Mouse (Mus musculus) G1E (cell line): ENCODE measurements around the gene Dync1li1. TPM values are rescaled to one million over a fixed set of nuclear protein-coding genes. Genes with fewer than 3 reads are reported as not detected.

ENCODE experiments used
- ATAC-seq: 2 replicates; pipeline ENCODE4 v1.8.0; 2016; ENCODE audit warnings: mild to moderate bottlenecking; ENCODE audit not compliant: insufficient number of reproducible peaks, poor library complexity, low FRiP score, severe bottlenecking; ENCODE audit errors: extremely low read depth
- DNase-seq: peaks from one replicate; pipeline ENCODE4 v3.0.0; 2012; ENCODE audit warnings: low spot score
- H3K27me3 ChIP-seq: 2 replicates; pipeline ENCODE4 v1.6.1; 2012; ENCODE audit warnings: mild to moderate bottlenecking, low read length, inconsistent platforms; ENCODE audit not compliant: insufficient read depth
- H3K36me3 ChIP-seq: replicated peaks from 2 replicates; pipeline ENCODE3; 2012; ENCODE audit warnings: mild to moderate bottlenecking, inconsistent platforms
- H3K4me1 ChIP-seq: 2 replicates; pipeline ENCODE4 v1.6.1; 2012; ENCODE audit warnings: low read depth, low read length, inconsistent platforms, mixed read lengths; ENCODE audit not compliant: insufficient read depth
- H3K4me3 ChIP-seq: 2 replicates; pipeline ENCODE4 v1.5.1; 2012; ENCODE audit warnings: low read depth, mild to moderate bottlenecking, inconsistent platforms, low read length, moderate library complexity, mixed read lengths
- H3K9me3 ChIP-seq: replicated peaks from 2 replicates; pipeline ENCODE4 v1.6.1; 2012; ENCODE audit warnings: inconsistent platforms
- CTCF ChIP-seq: IDR thresholded peaks from 2 replicates; pipeline ENCODE4 v1.5.1; 2012; ENCODE audit warnings: low read depth, low read length, inconsistent platforms, mixed read lengths
- GATA1 ChIP-seq: IDR thresholded peaks from 2 replicates; pipeline ENCODE4 v1.6.1; 2012; ENCODE audit warnings: borderline replicate concordance, low read length, inconsistent platforms, mixed read lengths
- GATA2 ChIP-seq: IDR thresholded peaks from 2 replicates; pipeline ENCODE4 v1.6.1; 2012; ENCODE audit warnings: low read depth, low read length, inconsistent platforms, borderline replicate concordance
- POLR2AphosphoS5 ChIP-seq: IDR thresholded peaks from 2 replicates; pipeline ENCODE4 v1.6.1; 2012; ENCODE audit warnings: low read depth, low read length, inconsistent platforms; ENCODE audit not compliant: insufficient replicate concordance
- TAL1 ChIP-seq: conservative IDR thresholded peaks from 2 replicates; pipeline ENCODE4 v1.6.1; 2012; ENCODE audit warnings: low read depth, low read length, inconsistent platforms, mixed read lengths
- polyA plus RNA-seq: library from polyadenylated mRNA; stranded (reverse); fragments of >175 nt; gene quantifications from 2 replicates; pipeline ENCODE4 v1.2.3, GENCODE M21; 2012
- total RNA-seq, 2 experiments: library from RNA; stranded (forward) in 1 of 2; stranded (reverse) in 1 of 2; fragments of 200-1000 nt in 1 of 2; fragments of >200 nt in 1 of 2; fragmentation: Nextera tagmentation in 1 of 2; gene quantifications; 2 replicates each; pipeline ENCODE4 v1.2.3; 2014 to 2017

The Dync1li1 gene
- total and polyA plus RNA-seq, 3 experiments: 21.2 to 57.2 (median 34.8) TPM

GRCm38 (mm10) chr9:114761848-114762247 is 73.3 kb downstream of the Dync1li1 start:
- ATAC-seq: peak; percentile 59
- Histone ChIP-seq H3K9me3 (no peaks in the 10 kb centered on the region), H3K4me1 (peaks cover 48% of the 10 kb centered on the region), H3K36me3 (peaks cover 96% of the 10 kb centered on the region), H3K4me3 (no peak overlapping the region; the same call in 1 of the 2 replicates), H3K27me3 (no peaks in the 10 kb centered on the region)
- DNase-seq: no peak
- TF ChIP-seq CTCF: no peak
- TF ChIP-seq GATA2: no peak
- TF ChIP-seq POLR2AphosphoS5: no peak
- no peak for TF ChIP-seq GATA1
- no peak for TF ChIP-seq TAL1

DNA sequence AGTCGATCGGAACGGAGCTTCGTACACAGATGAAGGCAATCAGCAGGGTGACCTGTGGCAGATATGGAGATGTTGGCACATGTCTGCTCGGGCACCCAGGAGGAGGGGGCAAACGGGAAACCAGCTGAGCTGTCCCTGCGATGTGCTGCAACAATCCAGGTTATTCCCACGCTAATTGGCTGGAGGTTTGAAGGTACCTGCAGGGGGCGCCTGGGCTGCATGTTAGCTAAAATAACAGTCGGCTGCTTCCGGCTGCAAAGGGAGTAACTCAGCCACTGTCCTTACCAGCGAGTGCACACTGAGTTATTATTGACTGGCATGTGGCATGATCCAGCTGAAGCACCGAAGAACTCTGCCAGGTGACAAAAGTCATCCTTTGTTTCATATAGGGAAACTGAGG is 74.8 kb downstream of the Dync1li1 start:
- Histone ChIP-seq H3K36me3 (peaks cover 97% of the 10 kb centered on the region), H3K27me3 (no peaks in the 10 kb centered on the region), H3K4me3 (0 out of 2 replicates have a peak overlapping the region, but pooled peaks have one; percentile 17), H3K9me3 (0 out of 2 replicates have a peak, but pooled peaks cover 2% of the 10 kb centered on the region), H3K4me1 (peaks cover 58% of the 10 kb centered on the region)
- TF ChIP-seq POLR2AphosphoS5: no peak
- no peak for TF ChIP-seq TAL1
- TF ChIP-seq GATA1: no peak
- no peak for DNase-seq
- ATAC-seq: no peak

DNA sequence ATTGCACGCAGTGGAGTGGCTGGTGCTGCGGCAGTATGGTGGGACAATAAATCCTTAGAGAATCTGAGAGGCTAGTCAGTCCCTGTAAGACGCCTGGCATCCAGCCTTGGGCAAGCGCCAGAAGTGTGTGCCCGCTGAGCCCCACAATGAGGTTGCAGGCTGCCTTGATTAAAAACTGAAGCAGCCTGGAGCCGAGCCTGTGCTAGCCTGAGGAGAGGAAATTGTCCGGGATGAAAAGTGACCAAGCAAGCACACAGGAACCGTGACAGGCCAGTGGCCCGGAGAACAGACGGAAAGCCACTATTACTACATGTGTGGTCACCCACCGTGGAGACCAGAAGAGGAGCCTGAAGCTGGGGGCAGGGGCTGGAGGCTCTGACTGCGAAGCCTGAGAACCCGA is 78.4 kb downstream of the Dync1li1 start:
- H3K27me3 ChIP-seq: no peaks in the 10 kb centered on the region
- ATAC-seq (no peak), DNase-seq (no peak)
- peaks cover 64% of the 10 kb centered on the region for H3K4me1 ChIP-seq
- H3K4me3 ChIP-seq: no peak overlapping the region
- peaks cover 94% of the 10 kb centered on the region for H3K36me3 ChIP-seq
- TF ChIP-seq CTCF: no peak
- TF ChIP-seq POLR2AphosphoS5: no peak
- TF ChIP-seq GATA1: no peak
- no peak for TF ChIP-seq TAL1
- no peak for TF ChIP-seq GATA2
- peaks cover 4% of the 10 kb centered on the region for H3K9me3 ChIP-seq

DNA sequence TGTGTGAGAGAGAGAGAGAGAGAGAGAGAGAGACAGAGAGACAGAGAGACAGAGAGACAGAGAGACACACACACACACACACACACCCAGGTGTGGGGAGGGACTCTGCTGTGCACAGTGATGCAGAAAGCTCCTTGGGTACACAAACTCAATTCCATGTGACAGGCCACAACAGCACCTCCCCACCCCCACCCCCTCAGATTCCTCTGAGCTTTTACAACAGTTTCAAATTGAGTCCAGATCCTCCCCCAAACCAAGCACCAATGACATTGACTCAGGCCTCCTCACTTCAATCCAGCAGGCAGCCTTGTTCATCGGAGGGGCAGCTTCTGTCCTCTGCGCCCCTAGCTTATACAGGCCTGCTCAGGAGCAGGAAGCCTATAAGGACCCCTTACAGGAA is 78.9 kb downstream of the Dync1li1 start:
- TF ChIP-seq POLR2AphosphoS5 (no peak), CTCF (no peak), TAL1 (no peak), GATA1 (no peak), GATA2 (no peak)
- DNase-seq (no peak), ATAC-seq (no peak)
- H3K9me3 ChIP-seq: peaks cover 9% of the 10 kb centered on the region
- H3K4me3 ChIP-seq: no peak overlapping the region
- H3K4me1 ChIP-seq: peaks cover 63% of the 10 kb centered on the region
- H3K27me3 ChIP-seq: no peaks in the 10 kb centered on the region
- H3K36me3 ChIP-seq: peaks cover 94% of the 10 kb centered on the region

- Histone ChIP-seq H3K27me3 (no peaks in the 10 kb centered on the region), H3K9me3 (peaks cover 13% of the 10 kb centered on the region), H3K4me3 (peak overlapping the region; percentile 16; the same call in 1 of the 2 replicates), H3K36me3 (peaks cover 94% of the 10 kb centered on the region), H3K4me1 (peaks cover 61% of the 10 kb centered on the region)
- no peak for TF ChIP-seq GATA2
- no peak for TF ChIP-seq CTCF
- no peak for TF ChIP-seq TAL1
- no peak for TF ChIP-seq GATA1
- no peak for TF ChIP-seq POLR2AphosphoS5
- DNase-seq (no peak), ATAC-seq (no peak)
Measured at GRCm38 (mm10) chr9:114768066-114768465, 79.5 kb downstream of the Dync1li1 start.

DNA sequence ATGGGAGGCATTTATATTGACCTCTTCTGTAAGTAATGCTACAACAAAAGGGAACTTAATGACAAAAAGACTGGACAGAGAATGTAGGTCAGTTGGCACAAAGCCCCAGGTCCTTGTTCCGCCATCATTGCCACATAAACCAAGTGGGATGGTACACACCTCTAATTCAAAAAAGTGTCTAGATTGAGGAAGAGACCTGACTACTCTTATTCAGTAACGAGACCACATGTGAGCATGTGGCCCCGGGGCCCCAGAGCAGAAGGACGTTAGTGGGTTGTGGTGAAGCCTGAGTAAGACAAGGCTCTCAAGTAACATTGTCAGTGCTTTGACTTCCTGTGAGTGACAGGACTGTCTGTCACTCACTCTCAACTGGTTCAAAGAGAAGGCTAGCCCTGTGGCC is 81.6 kb downstream of the Dync1li1 start:
- H3K4me1 ChIP-seq: peaks cover 67% of the 10 kb centered on the region
- DNase-seq: no peak
- ATAC-seq: peak; percentile 47
- peaks cover 95% of the 10 kb centered on the region for H3K36me3 ChIP-seq
- H3K4me3 ChIP-seq: no peak overlapping the region
- H3K9me3 ChIP-seq: peaks cover 18% of the 10 kb centered on the region
- TF ChIP-seq GATA1 (no peak), GATA2 (no peak), TAL1 (no peak), POLR2AphosphoS5 (no peak), CTCF (no peak)
- H3K27me3 ChIP-seq: no peaks in the 10 kb centered on the region

- no peak for ATAC-seq
- H3K27me3 ChIP-seq: no peaks in the 10 kb centered on the region
Measured at GRCm38 (mm10) chr9:114771565-114771964, 83.0 kb downstream of the Dync1li1 start.

More at GRCm38 (mm10) chr9:114771565-114771964, 83.0 kb downstream of the Dync1li1 start:
- Histone ChIP-seq H3K9me3 (peaks cover 18% of the 10 kb centered on the region), H3K4me3 (0 out of 2 replicates have a peak overlapping the region, but pooled peaks have one; percentile 23), H3K36me3 (peaks cover 95% of the 10 kb centered on the region), H3K4me1 (peaks cover 79% of the 10 kb centered on the region)
- no peak for DNase-seq
- TF ChIP-seq GATA2 (no peak), TAL1 (no peak), GATA1 (no peak), CTCF (no peak)

Other genes with a start within 250 kb of the Dync1li1 start
- not detected in 2 replicates for gene Ccr4, start 183.9 kb upstream of the Dync1li1 start, total RNA-seq (2014; fragmentation: Nextera tagmentation)
- gene Ccr4, start 183.9 kb upstream of the Dync1li1 start, total RNA-seq (2017): not detected in 2 replicates
- gene Ccr4, start 183.9 kb upstream of the Dync1li1 start, polyA plus RNA-seq: not detected in 2 replicates
- not detected in 2 replicates for gene C130032M10Rik, start 173.1 kb upstream of the Dync1li1 start, total RNA-seq (2014; fragmentation: Nextera tagmentation)
- gene C130032M10Rik, start 173.1 kb upstream of the Dync1li1 start, total RNA-seq (2017): not detected in 2 replicates
- not detected in 2 replicates for gene C130032M10Rik, start 173.1 kb upstream of the Dync1li1 start, polyA plus RNA-seq
- gene Trim71, start 124.4 kb upstream of the Dync1li1 start, total RNA-seq (2014; fragmentation: Nextera tagmentation): not detected in 2 replicates
- 0.11 TPM in 1 of 2 replicates, not detected in the other for gene Trim71, start 124.4 kb upstream of the Dync1li1 start, total RNA-seq (2017)
- not detected in 2 replicates for gene Trim71, start 124.4 kb upstream of the Dync1li1 start, polyA plus RNA-seq
- gene Cnot10, start 48.6 kb upstream of the Dync1li1 start, total RNA-seq (2014; fragmentation: Nextera tagmentation): 32.2 and 40.4 TPM in 2 replicates
- 45.0 and 45.8 TPM in 2 replicates for gene Cnot10, start 48.6 kb upstream of the Dync1li1 start, total RNA-seq (2017)
- 21.1 and 21.2 TPM in 2 replicates for gene Cnot10, start 48.6 kb upstream of the Dync1li1 start, polyA plus RNA-seq
- gene Cmtm6, start 42.3 kb downstream of the Dync1li1 start, total RNA-seq (2014; fragmentation: Nextera tagmentation): 20.9 and 23.9 TPM in 2 replicates
- gene Cmtm6, start 42.3 kb downstream of the Dync1li1 start, total RNA-seq (2017): 41.4 and 42.5 TPM in 2 replicates
- gene Cmtm6, start 42.3 kb downstream of the Dync1li1 start, polyA plus RNA-seq: 7.5 and 8.7 TPM in 2 replicates
- gene Cmtm7, start 93.1 kb downstream of the Dync1li1 start, total RNA-seq (2014; fragmentation: Nextera tagmentation): 68.7 and 76.1 TPM in 2 replicates
- 233 and 329 TPM in 2 replicates for gene Cmtm7, start 93.1 kb downstream of the Dync1li1 start, total RNA-seq (2017)
- 196 and 229 TPM in 2 replicates for gene Cmtm7, start 93.1 kb downstream of the Dync1li1 start, polyA plus RNA-seq
- gene Cmtm8, start 155.4 kb downstream of the Dync1li1 start, total RNA-seq (2014; fragmentation: Nextera tagmentation): not detected in 2 replicates
- gene Cmtm8, start 155.4 kb downstream of the Dync1li1 start, total RNA-seq (2017): 0.16 and 0.17 TPM in 2 replicates
- not detected in 2 replicates for gene Cmtm8, start 155.4 kb downstream of the Dync1li1 start, polyA plus RNA-seq
- 5.7 and 6.2 TPM in 2 replicates for gene Gpd1l, start 245.2 kb downstream of the Dync1li1 start, total RNA-seq (2014; fragmentation: Nextera tagmentation)
- gene Gpd1l, start 245.2 kb downstream of the Dync1li1 start, total RNA-seq (2017): 7.6 and 8.4 TPM in 2 replicates
- gene Gpd1l, start 245.2 kb downstream of the Dync1li1 start, polyA plus RNA-seq: 3.4 and 3.6 TPM in 2 replicates